ENCODE assay signal across 9 mouse cellular contexts in the genomic region with DNA sequence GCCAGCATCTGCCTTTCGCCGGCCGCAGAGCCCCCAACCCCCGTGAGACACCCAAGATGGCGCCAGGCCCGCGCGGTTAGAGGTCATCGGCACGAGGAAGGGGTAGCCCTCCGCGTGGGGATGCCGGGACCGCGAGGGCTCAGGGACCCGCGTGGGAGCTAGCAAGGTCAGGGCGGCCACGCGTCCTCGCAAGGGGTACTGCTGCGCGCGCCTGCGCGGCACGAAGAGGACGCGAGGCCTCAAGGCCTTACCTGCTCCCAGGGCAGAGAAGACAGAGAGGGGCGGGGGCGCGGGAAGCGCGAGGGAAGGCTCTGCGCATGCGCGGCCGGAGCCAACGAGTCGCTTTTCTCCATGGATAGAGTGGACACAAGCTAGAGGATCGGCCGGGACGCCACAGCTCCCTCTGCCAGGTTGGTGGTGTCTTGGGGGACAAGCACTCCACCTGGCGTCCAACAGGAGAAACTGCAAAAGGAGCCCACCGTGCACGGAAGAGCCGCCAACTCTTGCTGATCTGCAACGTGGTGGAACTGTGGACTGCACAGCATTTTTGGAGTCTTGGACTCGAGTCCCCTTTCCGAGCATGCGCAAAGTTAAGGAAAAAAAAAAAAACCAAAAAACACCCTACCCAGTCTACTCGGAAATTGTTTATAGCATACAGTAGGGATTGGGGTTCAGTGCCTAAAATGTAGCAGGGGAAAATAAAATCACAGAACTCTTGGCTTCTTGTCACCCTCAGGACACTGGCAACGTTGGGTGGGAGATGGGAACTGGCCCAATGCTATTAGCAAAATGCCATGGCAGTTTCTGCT. TPM values are rescaled to one million over a fixed set of nuclear protein-coding genes. Genes with fewer than 3 reads are reported as not detected.
DNase-seq lines count a peak whose midpoint lies in the region; ATAC-seq and TF ChIP-seq lines count a peak whose summit lies in the region.
"Had no signal": no experiment of that assay in that cellular context is flagged by ENCODE, and none has a peak within 500 bp of the region (broad histone marks: within the 10 kb centered on the region; RNA-seq: fewer than 3 reads in every experiment).

No protein-coding gene starts in this region.

- H3K4me2 ChIP-seq in heart, embryonic 15.5 days, result peak overlapping the region; percentile 77
- peak overlapping the region; percentile 63 for H3K4me2 ChIP-seq in liver, embryonic 14.5 days (ENCODE audit: low read depth)
- H3K4me2 ChIP-seq in neural tube, embryonic 11.5 days (ENCODE audit: low read depth), result peak overlapping the region; percentile 87
- peak overlapping the region; percentile 91 for H3K4me2 ChIP-seq in stomach, postnatal 0 days (replicated peaks; ENCODE audit: low read depth)

- H3K9ac ChIP-seq in heart, embryonic 15.5 days, result peak overlapping the region; percentile 86
- peak overlapping the region; percentile 83 for H3K9ac ChIP-seq in liver, embryonic 14.5 days (replicated peaks)
- peak overlapping the region; percentile 97 for H3K9ac ChIP-seq in neural tube, embryonic 11.5 days (ENCODE audit: low read length)
- H3K9ac ChIP-seq in stomach, postnatal 0 days (ENCODE audit: low read length), result peak overlapping the region; percentile 97

- H3K27me3 ChIP-seq in heart, embryonic 15.5 days, result no peaks in the 10 kb centered on the region
- H3K27me3 ChIP-seq in liver, embryonic 14.5 days (ENCODE audit: control insufficient read depth, insufficient read depth, low read length), result peaks cover 28% of the 10 kb centered on the region
- H3K27me3 ChIP-seq in neural tube, embryonic 11.5 days (ENCODE audit: control insufficient read depth, insufficient read depth, low read length), result no peaks in the 10 kb centered on the region
- H3K27me3 ChIP-seq in stomach, postnatal 0 days (ENCODE audit: control insufficient read depth, insufficient read depth, low read length), result no peaks in the 10 kb centered on the region

- peak overlapping the region; percentile 89 for H3K4me3 ChIP-seq in brown adipose tissue, adult 24 weeks (ENCODE audit: insufficient read depth, low read depth, low read length)
- H3K4me3 ChIP-seq in heart, embryonic 15.5 days, result peak overlapping the region; percentile 70
- H3K4me3 ChIP-seq in liver, embryonic 14.5 days (ENCODE audit: insufficient read depth in 1 of 2, low read depth in 2 of 2, low read length in 2 of 2), result peak overlapping the region; percentile 73 to 79
- H3K4me3 ChIP-seq in neural tube, embryonic 11.5 days (ENCODE audit: low read depth, low read length), result peak overlapping the region; percentile 73
- H3K4me3 ChIP-seq in stomach, postnatal 0 days (ENCODE audit: low read depth, low read length), result peak overlapping the region; percentile 82

- TF ChIP-seq EP300 in liver, embryonic 14.5 days (IDR thresholded peaks at IDR 0.05; ENCODE audit: low read depth), result no peak; the same call in 1 of the 2 replicates
- no peak for TF ChIP-seq EP300 in stomach, postnatal 0 days (optimal IDR thresholded peaks at IDR 0.05)

- DNase-seq in CD4-positive, CD25-positive, alpha-beta regulatory T cell, adult 2 months (ENCODE audit: low read depth, low spot score), result peak; percentile 98
- peak; percentile 97 for DNase-seq in fibroblast of lung, adult 2 months (ENCODE audit: low read depth)
- DNase-seq in kidney, postnatal 25 days, result peak; percentile 97 to 98
- peak; percentile 94 for DNase-seq in liver, embryonic 14.5 days (ENCODE audit: low read depth in 3 of 3, low spot score in 3 of 3)
- DNase-seq in neural tube, embryonic 11.5 days (ENCODE audit: low spot score), result peak; percentile 99
- DNase-seq in stomach, postnatal 0 days (ENCODE audit: low spot score), result peak; percentile 99

- peaks cover 19% of the 10 kb centered on the region for H3K36me3 ChIP-seq in heart, embryonic 15.5 days
- peaks cover 10% of the 10 kb centered on the region for H3K36me3 ChIP-seq in liver, embryonic 14.5 days (replicated peaks; ENCODE audit: control insufficient read depth, insufficient read depth, low read depth)
- peaks cover 6% of the 10 kb centered on the region for H3K36me3 ChIP-seq in neural tube, embryonic 11.5 days (ENCODE audit: control insufficient read depth, insufficient read depth, low read length)
- H3K36me3 ChIP-seq in stomach, postnatal 0 days (ENCODE audit: control insufficient read depth, insufficient read depth, low read length), result peaks cover 10% of the 10 kb centered on the region; the same call in 1 of the 2 replicates

- ATAC-seq in heart, embryonic 15.5 days (replicated peaks; ENCODE audit: insufficient number of reproducible peaks, insufficient read depth, low FRiP score, low read depth), result peak; percentile 90
- ATAC-seq in liver, embryonic 14.5 days (ENCODE audit: insufficient read depth), result peak; percentile 96
- ATAC-seq in neural tube, embryonic 11.5 days (ENCODE audit: insufficient read depth, low FRiP score, low TSS enrichment), result peak; percentile 71
- peak; percentile 94 for ATAC-seq in stomach, postnatal 0 days (ENCODE audit: low FRiP score, low TSS enrichment)

- peak; percentile 100 for TF ChIP-seq CTCF in liver, embryonic 14.5 days (IDR thresholded peaks at IDR 0.05; ENCODE audit: low read depth)
- peak; percentile 99 for TF ChIP-seq CTCF in stomach, postnatal 0 days (IDR thresholded peaks at IDR 0.05; ENCODE audit: low read depth)

- peaks cover 3% of the 10 kb centered on the region for H3K4me1 ChIP-seq in brown adipose tissue, adult 24 weeks (ENCODE audit: control insufficient read depth, insufficient read depth, insufficient read length, low read length)
- peaks cover 32% of the 10 kb centered on the region for H3K4me1 ChIP-seq in heart, embryonic 15.5 days (replicated peaks)
- peaks cover 8 to 27% of the 10 kb centered on the region in 2 experiments; a peak in 3 of 4 replicates for H3K4me1 ChIP-seq in liver, embryonic 14.5 days (replicated peaks; ENCODE audit: control insufficient read depth in 2 of 2, insufficient read depth in 2 of 2, low read length in 1 of 2)
- 0 out of 2 replicates have a peak, but pooled peaks cover 6% of the 10 kb centered on the region for H3K4me1 ChIP-seq in neural tube, embryonic 11.5 days (ENCODE audit: control insufficient read depth, insufficient read depth, low read length)
- H3K4me1 ChIP-seq in stomach, postnatal 0 days (replicated peaks; ENCODE audit: control insufficient read depth, insufficient read depth), result no peaks in the 10 kb centered on the region

- no peaks in the 10 kb centered on the region for H3K9me3 ChIP-seq in heart, embryonic 15.5 days (replicated peaks)
- H3K9me3 ChIP-seq in liver, embryonic 14.5 days (ENCODE audit: control insufficient read depth, low read length), result no peaks in the 10 kb centered on the region
- no peaks in the 10 kb centered on the region for H3K9me3 ChIP-seq in neural tube, embryonic 11.5 days (ENCODE audit: control insufficient read depth, low read length)
- no peaks in the 10 kb centered on the region for H3K9me3 ChIP-seq in stomach, postnatal 0 days (ENCODE audit: control insufficient read depth, low read length)

- peak overlapping the region; percentile 97 for H3K27ac ChIP-seq in brown adipose tissue, adult 24 weeks (replicated peaks; ENCODE audit: low read depth, low read length)
- peak overlapping the region; percentile 97 for H3K27ac ChIP-seq in heart, embryonic 15.5 days
- H3K27ac ChIP-seq in liver, embryonic 14.5 days, result peak overlapping the region; percentile 48
- peak overlapping the region; percentile 99 for H3K27ac ChIP-seq in neural tube, embryonic 11.5 days (ENCODE audit: low read depth, low read length)
- peak overlapping the region; percentile 99 for H3K27ac ChIP-seq in stomach, postnatal 0 days (replicated peaks)

- WGBS in heart, embryonic 15.5 days, result under 1% methylated on average over 53 of the region's 53 CpGs
- WGBS in liver, embryonic 14.5 days (ENCODE audit: insufficient replicate concordance), result under 1% methylated on average over 53 of the region's 53 CpGs
- under 1% methylated on average over 53 of the region's 53 CpGs for WGBS in neural tube, embryonic 11.5 days
- WGBS in stomach, postnatal 0 days, result under 1% methylated on average over 53 of the region's 53 CpGs

RNA-seq across cellular contexts. Expression of a gene that starts 1.2 kb away (rescaled TPM):
- 209 and 274 TPM in 2 replicates for polyA plus RNA-seq in brown adipose tissue, adult 24 weeks (2012; ENCODE audit: insufficient read depth, insufficient read length, missing spikeins)
- 58.1 and 78.1 TPM in 2 replicates for polyA plus RNA-seq in heart, embryonic 15.5 days (2015; fragmentation: Nextera tagmentation; extraction: Ambion mirVana)
- polyA plus RNA-seq in liver, embryonic 14.5 days (2012; rRNA removed), result 126 and 227 TPM in 2 replicates
- polyA plus RNA-seq in liver, embryonic 14.5 days (2014; fragmentation: Nextera tagmentation; extraction: Ambion mirVana), result 38.4 and 42.3 TPM in 2 replicates
- 64.9 and 66.5 TPM in 2 replicates for polyA plus RNA-seq in neural tube, embryonic 11.5 days (2014; fragmentation: Nextera tagmentation; extraction: Ambion mirVana)
- 66.6 and 71.4 TPM in 2 replicates for polyA plus RNA-seq in stomach, postnatal 0 days (2015; fragmentation: Nextera tagmentation; extraction: Ambion mirVana)

RNA-seq across cellular contexts. Expression of a gene that starts 45.7 kb away (rescaled TPM):
- 40.1 and 58.7 TPM in 2 replicates for polyA plus RNA-seq in brown adipose tissue, adult 24 weeks (2012; ENCODE audit: insufficient read depth, insufficient read length, missing spikeins)
- polyA plus RNA-seq in heart, embryonic 15.5 days (2015; fragmentation: Nextera tagmentation; extraction: Ambion mirVana), result 26.7 and 32.7 TPM in 2 replicates
- 12.3 and 15.8 TPM in 2 replicates for polyA plus RNA-seq in liver, embryonic 14.5 days (2012; rRNA removed)
- 6.8 and 7.3 TPM in 2 replicates for polyA plus RNA-seq in liver, embryonic 14.5 days (2014; fragmentation: Nextera tagmentation; extraction: Ambion mirVana)
- polyA plus RNA-seq in neural tube, embryonic 11.5 days (2014; fragmentation: Nextera tagmentation; extraction: Ambion mirVana), result 14.2 and 18.4 TPM in 2 replicates
- 17.0 and 17.3 TPM in 2 replicates for polyA plus RNA-seq in stomach, postnatal 0 days (2015; fragmentation: Nextera tagmentation; extraction: Ambion mirVana)

RNA-seq across cellular contexts. Expression of a gene that starts 46.1 kb away (rescaled TPM):
- polyA plus RNA-seq in brown adipose tissue, adult 24 weeks (2012; ENCODE audit: insufficient read depth, insufficient read length, missing spikeins), result 0.75 TPM in 1 of 2 replicates, not detected in the other
- 0.24 TPM in 1 of 2 replicates, not detected in the other for polyA plus RNA-seq in heart, embryonic 15.5 days (2015; fragmentation: Nextera tagmentation; extraction: Ambion mirVana)
- polyA plus RNA-seq in liver, embryonic 14.5 days (2012; rRNA removed), result not detected in 2 replicates
- polyA plus RNA-seq in liver, embryonic 14.5 days (2014; fragmentation: Nextera tagmentation; extraction: Ambion mirVana), result not detected in 2 replicates
- polyA plus RNA-seq in neural tube, embryonic 11.5 days (2014; fragmentation: Nextera tagmentation; extraction: Ambion mirVana), result not detected in 2 replicates
- not detected in 2 replicates for polyA plus RNA-seq in stomach, postnatal 0 days (2015; fragmentation: Nextera tagmentation; extraction: Ambion mirVana)
- polyA plus RNA-seq: gonadal fat pad, adult 2 months had no signal

RNA-seq across cellular contexts. Expression of a gene that starts 51.0 kb away (rescaled TPM):
- 43.5 and 58.5 TPM in 2 replicates for polyA plus RNA-seq in brown adipose tissue, adult 24 weeks (2012; ENCODE audit: insufficient read depth, insufficient read length, missing spikeins)
- polyA plus RNA-seq in heart, embryonic 15.5 days (2015; fragmentation: Nextera tagmentation; extraction: Ambion mirVana), result 62.8 and 79.1 TPM in 2 replicates
- 5.6 and 5.7 TPM in 2 replicates for polyA plus RNA-seq in liver, embryonic 14.5 days (2012; rRNA removed)
- 8.4 TPM in 2 replicates for polyA plus RNA-seq in liver, embryonic 14.5 days (2014; fragmentation: Nextera tagmentation; extraction: Ambion mirVana)
- 36.7 and 40.9 TPM in 2 replicates for polyA plus RNA-seq in neural tube, embryonic 11.5 days (2014; fragmentation: Nextera tagmentation; extraction: Ambion mirVana)
- polyA plus RNA-seq in stomach, postnatal 0 days (2015; fragmentation: Nextera tagmentation; extraction: Ambion mirVana), result 25.5 and 27.6 TPM in 2 replicates

Comparison
In these comparisons a context has a peak if more than half of its experiments do, and no peak if none do; other contexts are left out.
1. Peak in every context shown above with its lines: DNase-seq, ATAC-seq, H3K4me3 ChIP-seq and H3K27ac ChIP-seq.
2. H3K27ac ChIP-seq: peak in every context shown above with its lines; median percentile 99 in neural tube, embryonic 11.5 days; 99 in stomach, postnatal 0 days; 97 in brown adipose tissue, adult 24 weeks; 97 in heart, embryonic 15.5 days; 48 in liver, embryonic 14.5 days.